Mouse (Mus musculus) macrophage (primary cell): ENCODE results near the gene Bud23. TPM values are rescaled to one million over a fixed set of nuclear protein-coding genes. Genes with fewer than 3 reads are reported as not detected.
A peak's percentile ranks its signal among the peaks of the same experiment; 100 is the strongest.
"Not testable (repeated sequence)": the region's sequence is repeated elsewhere in the genome, so short reads cannot be mapped to it uniquely, and the experiment has no call there.

Experiments
- H3K27ac ChIP-seq: fragments of 350-480 bp; formaldehyde crosslinking; 2 replicates; pipeline ENCODE4 v1.9.0; 2021
- H3K36me3 ChIP-seq: fragments of 350-480 bp; formaldehyde crosslinking; 2 replicates; pipeline ENCODE4 v1.9.0; 2021; ENCODE audit errors: inconsistent target
- H3K4me3 ChIP-seq: fragments of 350-480 bp; formaldehyde crosslinking; 2 replicates; pipeline ENCODE4 v1.9.0; 2021; ENCODE audit errors: inconsistent target
- H3K79me2 ChIP-seq: fragments of 350-480 bp; formaldehyde crosslinking; 2 replicates; pipeline ENCODE4 v1.9.0; 2021; ENCODE audit errors: inconsistent target
- WGBS: methylation state at CpG from one replicate; pipeline ENCODE4 v1.1.7; 2026; ENCODE audit warnings: inconsistent platforms; ENCODE audit not compliant: missing documents; 5-methylcytosine and 5-hydroxymethylcytosine counted together
- polyA plus RNA-seq: library from polyadenylated mRNA; stranded (reverse); fragments of 250-400 nt; gene quantifications from 3 replicates; pipeline ENCODE4 v1.2.4, GENCODE M21; 2018; ENCODE audit warnings: inconsistent platforms
- total RNA-seq, 78 experiments: library from RNA; depleted of rRNA; stranded (reverse); fragments of 250-400 nt; gene quantifications; 1 replicate in 9 of 78; 2 replicates in 24 of 78; 3 replicates in 43 of 78; 4 replicates in 2 of 78; pipeline ENCODE4 v1.2.4; 2018; ENCODE audit warnings: inconsistent platforms in 56 of 78

The Bud23 gene
- 100 to 1,000 TPM in 18 of 26 experiments, 10 to 100 TPM in 8; 57.5 to 179 (median 125) TPM for total RNA-seq (2018; cell fraction: chromatin; rRNA removed)
- total RNA-seq (2018; cell fraction: cytosol; rRNA removed): 10 to 100 TPM; 15.9 to 30.2 (median 24.7) TPM
- total RNA-seq (2018; cell fraction: nucleus; rRNA removed): 100 to 1,000 TPM in 1 of 26 experiments, 10 to 100 TPM in 25; 18.2 to 137 (median 54.9) TPM
- polyA plus RNA-seq: 26.6 to 49.6 TPM (median 28.5 TPM) in 3 replicates

DNA sequence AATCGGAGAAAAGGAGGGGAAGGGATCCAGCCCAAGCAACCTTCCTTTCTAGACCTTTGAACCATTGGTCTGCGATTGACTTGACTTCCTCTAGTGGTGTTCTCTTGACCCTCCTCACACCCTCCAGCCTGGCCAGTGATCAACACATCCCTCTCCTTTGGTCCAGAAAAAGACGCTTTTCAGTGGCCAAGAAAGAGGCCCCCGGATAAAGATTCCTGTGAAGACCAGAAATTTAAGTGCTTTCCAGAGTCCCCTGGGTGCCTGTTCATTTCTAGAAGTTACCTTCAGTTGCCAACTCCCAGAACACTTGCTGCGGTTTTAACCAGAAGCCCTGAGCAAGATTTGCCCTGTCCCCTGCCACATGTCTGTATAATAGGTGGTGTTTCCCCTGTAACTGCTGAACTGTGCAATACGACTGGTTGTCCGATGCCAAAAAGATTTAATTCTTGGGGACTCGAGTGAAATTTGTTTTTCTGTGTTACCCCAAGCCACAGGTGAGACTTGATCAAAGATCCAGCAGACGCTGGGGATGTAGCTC lies at the start of gene Bud23:
TSS of gene Bud23 (minus strand) at position 51 of the 538 bp plus-strand sequence.
- H3K27ac ChIP-seq, H3K36me3 ChIP-seq: not testable (repeated sequence)
- H3K79me2 ChIP-seq: peaks cover 23% of the 10 kb centered on the region; the same call in 1 of the 2 replicates
- 77% methylated on average over 7 of the region's 9 CpGs for WGBS
- H3K4me3 ChIP-seq: peak within 1 kb of the TSS; percentile 92

GRCm38 (mm10) chr5:135113782-135114181 lies 49.0 kb upstream of the Bud23 start:
- no peak overlapping the region for H3K4me3 ChIP-seq
- no peaks in the 10 kb centered on the region for H3K79me2 ChIP-seq
- no peaks in the 10 kb centered on the region for H3K36me3 ChIP-seq
- 88% methylated on average over 12 of the region's 12 CpGs for WGBS
- H3K27ac ChIP-seq: no peak overlapping the region

GRCm38 (mm10) chr5:135109976-135110375 lies 45.2 kb upstream of the Bud23 start:
- H3K4me3 ChIP-seq: no peak overlapping the region
- WGBS: 45% methylated on average over 6 of the region's 6 CpGs
- H3K27ac ChIP-seq: no peak overlapping the region
- H3K79me2 ChIP-seq: no peaks in the 10 kb centered on the region
- H3K36me3 ChIP-seq: no peaks in the 10 kb centered on the region

DNA sequence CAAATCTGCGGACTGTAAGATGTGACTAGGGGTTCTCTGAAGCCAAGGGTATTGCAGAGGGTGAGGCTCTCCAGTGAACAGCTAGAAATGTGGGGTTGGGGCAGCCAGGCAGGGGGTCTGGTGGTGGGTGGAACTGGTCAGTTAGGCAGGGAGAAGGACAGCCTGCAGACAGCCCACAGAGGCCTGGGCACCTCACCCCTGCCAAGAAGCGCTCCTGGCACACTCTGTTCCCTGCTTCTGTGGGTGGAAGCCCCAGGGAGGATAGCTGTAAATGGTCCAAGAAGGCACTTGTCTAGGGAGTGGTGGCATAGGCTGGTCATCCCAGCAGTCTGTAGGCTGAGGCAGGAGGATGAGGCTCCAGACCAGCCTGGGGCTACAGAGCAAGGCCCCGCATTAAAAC lies 44.7 kb upstream of the Bud23 start:
- WGBS: 84% methylated on average over 3 of the region's 3 CpGs
- Histone ChIP-seq H3K79me2 (no peaks in the 10 kb centered on the region), H3K4me3 (no peak overlapping the region), H3K27ac (no peak overlapping the region), H3K36me3 (no peaks in the 10 kb centered on the region)

GRCm38 (mm10) chr5:135109017-135109416 lies 44.3 kb upstream of the Bud23 start:
- no peaks in the 10 kb centered on the region for H3K36me3 ChIP-seq
- WGBS: 81% methylated on average over 5 of the region's 6 CpGs
- H3K27ac ChIP-seq: no peak overlapping the region
- H3K4me3 ChIP-seq: no peak overlapping the region
- H3K79me2 ChIP-seq: no peaks in the 10 kb centered on the region

DNA sequence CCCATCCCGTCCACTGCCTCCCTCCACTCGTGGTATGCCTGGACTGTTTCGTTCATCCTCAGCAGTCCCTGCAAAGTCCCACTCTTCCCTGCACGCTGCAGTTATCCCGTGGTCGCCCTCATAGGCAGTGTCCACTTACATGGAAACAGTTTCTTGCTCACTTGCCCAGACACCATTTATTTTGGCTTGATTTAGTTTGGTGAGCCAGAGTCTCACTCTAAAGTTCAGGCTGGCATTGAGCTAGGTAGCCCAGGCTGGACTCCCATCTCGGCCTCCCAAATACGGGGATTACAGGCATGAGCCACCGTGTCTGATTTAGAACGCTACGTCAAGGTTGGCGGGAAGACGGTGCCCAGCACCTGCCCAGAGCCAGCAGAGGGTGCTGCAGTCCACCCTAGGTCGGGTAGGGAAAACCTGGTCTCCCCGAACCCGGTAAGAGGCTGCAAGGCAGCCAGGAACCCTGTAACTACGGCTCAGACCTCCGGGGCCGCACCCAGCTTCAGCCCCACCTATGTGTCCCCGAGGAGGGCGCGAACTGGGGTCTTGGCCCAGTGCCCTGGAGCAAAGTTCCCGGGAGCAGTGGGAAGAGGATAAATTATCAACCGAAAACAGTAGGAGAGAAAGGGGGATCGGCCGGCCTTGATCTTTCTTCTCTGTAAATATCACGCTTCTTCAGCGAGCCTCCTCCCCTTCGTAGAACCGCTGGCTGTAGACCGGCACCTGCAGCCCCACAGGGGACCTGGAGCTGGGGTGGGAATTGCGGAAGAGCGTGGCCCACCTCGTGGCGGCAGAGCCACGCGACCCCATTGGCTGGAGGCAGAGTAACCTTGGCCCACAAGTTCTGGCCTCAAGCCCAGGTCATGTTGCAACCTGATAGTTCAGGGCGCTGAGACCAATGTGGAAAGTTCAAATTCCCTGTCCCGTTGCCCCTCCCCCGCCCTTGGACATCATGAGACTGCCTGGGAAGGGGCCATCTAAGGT lies 43.1 kb upstream of the Bud23 start:
- no peak overlapping the region for H3K27ac ChIP-seq

GRCm38 (mm10) chr5:135106758-135107256 lies 42.0 kb upstream of the Bud23 start:
- H3K27ac ChIP-seq: no peak overlapping the region
- 2% methylated on average over 48 of the region's 48 CpGs for WGBS

More for the DNA sequence above, 43.1 kb upstream of the Bud23 start:
- Histone ChIP-seq H3K79me2 (no peaks in the 10 kb centered on the region), H3K4me3 (no peak overlapping the region), H3K36me3 (no peaks in the 10 kb centered on the region)
- WGBS: 10% methylated on average over 40 of the region's 40 CpGs

GRCm38 (mm10) chr5:135103999-135104660 lies 39.4 kb upstream of the Bud23 start:
- H3K79me2 ChIP-seq: no peaks in the 10 kb centered on the region
- H3K36me3 ChIP-seq: no peaks in the 10 kb centered on the region
- H3K4me3 ChIP-seq: no peak overlapping the region
- no peak overlapping the region for H3K27ac ChIP-seq
- WGBS: 63% methylated on average over 11 of the region's 11 CpGs

More at GRCm38 (mm10) chr5:135106758-135107256, 42.0 kb upstream of the Bud23 start:
- no peaks in the 10 kb centered on the region for H3K36me3 ChIP-seq
- no peak overlapping the region for H3K4me3 ChIP-seq
- no peaks in the 10 kb centered on the region for H3K79me2 ChIP-seq

DNA sequence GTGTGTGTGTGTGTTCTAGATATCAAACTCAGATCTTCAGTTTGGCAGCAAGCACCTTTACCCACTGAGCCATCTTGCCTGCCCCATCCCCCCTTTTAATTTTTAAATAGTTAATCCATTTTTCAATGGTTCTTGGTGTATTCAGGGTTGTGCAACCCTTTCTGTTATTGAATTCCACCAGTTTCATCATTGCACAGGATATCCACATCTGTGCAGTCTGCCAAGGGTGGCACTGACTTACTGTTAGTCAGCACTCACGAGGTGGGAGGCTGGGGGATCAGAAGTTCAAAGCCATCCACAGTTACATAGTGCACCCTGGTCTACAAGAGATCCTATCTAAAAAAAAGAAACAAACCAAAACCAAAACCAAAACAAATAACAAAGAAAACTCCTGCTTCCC lies 36.2 kb upstream of the Bud23 start:
- H3K36me3 ChIP-seq: no peaks in the 10 kb centered on the region
- WGBS: 21% methylated on average over 1 of the region's 1 CpGs

GRCm38 (mm10) chr5:135089653-135090052 lies 24.9 kb upstream of the Bud23 start, which contains the start of gene Mlxipl:
TSS of gene Mlxipl (plus strand) at chr5:135089890.
- Histone ChIP-seq H3K36me3 (no peaks in the 10 kb centered on the region), H3K79me2 (no peaks in the 10 kb centered on the region), H3K4me3 (no peak within 1 kb of the TSS), H3K27ac (no peak within 1 kb of the TSS)
- WGBS: 7% methylated on average over 39 of the region's 39 CpGs

More for the DNA sequence above, 36.2 kb upstream of the Bud23 start:
- Histone ChIP-seq H3K27ac (no peak overlapping the region), H3K79me2 (no peaks in the 10 kb centered on the region), H3K4me3 (no peak overlapping the region)

GRCm38 (mm10) chr5:135086871-135087270 lies 22.1 kb upstream of the Bud23 start:
- Histone ChIP-seq H3K27ac (no peak overlapping the region), H3K36me3 (no peaks in the 10 kb centered on the region), H3K79me2 (no peaks in the 10 kb centered on the region), H3K4me3 (no peak overlapping the region)
- WGBS: 51% methylated on average over 4 of the region's 4 CpGs

DNA sequence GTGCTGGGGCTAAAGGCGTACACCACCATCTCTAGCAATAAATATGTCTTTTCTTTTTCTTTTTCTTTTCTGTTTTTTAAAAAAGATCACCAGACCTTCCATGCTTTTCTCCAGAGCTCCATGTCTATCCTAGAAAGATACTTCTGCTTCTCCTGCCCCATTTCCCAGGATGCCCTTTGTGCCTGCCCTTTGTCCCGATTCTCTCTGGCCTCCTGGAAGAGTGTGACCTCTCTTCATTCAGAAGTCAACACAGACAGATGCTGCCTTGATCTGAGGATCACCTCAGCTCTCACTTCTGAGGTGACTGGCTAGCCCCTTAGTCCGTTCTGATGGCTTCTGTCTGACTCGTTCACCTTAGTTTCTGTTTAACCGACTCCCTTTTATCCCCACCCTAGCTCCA lies 15.8 kb upstream of the Bud23 start:
- no peaks in the 10 kb centered on the region for H3K79me2 ChIP-seq
- WGBS: 95% methylated on average over 5 of the region's 5 CpGs
- no peak overlapping the region for H3K27ac ChIP-seq
- H3K4me3 ChIP-seq: no peak overlapping the region
- H3K36me3 ChIP-seq: no peaks in the 10 kb centered on the region

DNA sequence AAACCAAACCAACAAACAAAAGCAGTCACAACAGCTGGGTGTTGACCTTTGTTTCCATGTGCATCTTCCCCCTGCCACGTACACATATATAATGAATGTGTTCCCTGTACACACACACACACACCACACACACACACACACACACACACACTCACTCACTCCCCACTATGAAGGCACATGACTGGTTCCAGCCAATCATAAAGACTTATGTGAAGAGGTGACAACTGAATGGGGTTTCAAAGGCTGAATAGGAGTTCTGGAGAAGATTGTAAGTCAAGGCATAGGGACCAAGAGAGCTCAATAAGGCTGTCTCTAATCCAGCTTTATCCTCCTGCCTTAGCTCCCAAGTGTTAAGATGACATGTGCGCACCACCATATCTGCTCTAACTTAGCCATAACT lies 14.8 kb upstream of the Bud23 start:
- no peak overlapping the region for H3K27ac ChIP-seq
- H3K36me3 ChIP-seq: no peaks in the 10 kb centered on the region
- no peaks in the 10 kb centered on the region for H3K79me2 ChIP-seq
- WGBS: 89% methylated on average over 2 of the region's 2 CpGs
- H3K4me3 ChIP-seq: no peak overlapping the region

DNA sequence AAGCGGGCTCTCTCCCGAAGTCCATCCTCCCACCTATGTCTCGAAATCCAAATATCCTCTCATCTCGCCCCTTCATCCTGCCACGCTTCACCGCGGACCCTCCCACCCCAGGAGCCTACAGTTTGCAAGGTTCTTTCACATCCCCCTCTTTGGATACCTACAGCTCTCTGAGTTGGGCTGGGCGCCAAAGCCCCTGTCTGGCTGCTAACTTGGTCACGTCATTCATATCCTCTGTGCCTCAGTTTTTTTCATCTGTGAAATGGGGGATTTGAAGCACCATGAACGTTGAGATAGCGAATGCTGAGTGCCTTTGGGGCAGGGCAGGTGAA lies 13.7 kb upstream of the Bud23 start:
- WGBS: 4% methylated on average over 11 of the region's 11 CpGs
- no peaks in the 10 kb centered on the region for H3K36me3 ChIP-seq
- H3K27ac ChIP-seq: no peak overlapping the region
- peak overlapping the region; percentile 8; the same call in 1 of the 2 replicates for H3K4me3 ChIP-seq
- no peaks in the 10 kb centered on the region for H3K79me2 ChIP-seq
